Comparison of ENCODE assay signal across 8 mouse cellular contexts in the genomic region with DNA sequence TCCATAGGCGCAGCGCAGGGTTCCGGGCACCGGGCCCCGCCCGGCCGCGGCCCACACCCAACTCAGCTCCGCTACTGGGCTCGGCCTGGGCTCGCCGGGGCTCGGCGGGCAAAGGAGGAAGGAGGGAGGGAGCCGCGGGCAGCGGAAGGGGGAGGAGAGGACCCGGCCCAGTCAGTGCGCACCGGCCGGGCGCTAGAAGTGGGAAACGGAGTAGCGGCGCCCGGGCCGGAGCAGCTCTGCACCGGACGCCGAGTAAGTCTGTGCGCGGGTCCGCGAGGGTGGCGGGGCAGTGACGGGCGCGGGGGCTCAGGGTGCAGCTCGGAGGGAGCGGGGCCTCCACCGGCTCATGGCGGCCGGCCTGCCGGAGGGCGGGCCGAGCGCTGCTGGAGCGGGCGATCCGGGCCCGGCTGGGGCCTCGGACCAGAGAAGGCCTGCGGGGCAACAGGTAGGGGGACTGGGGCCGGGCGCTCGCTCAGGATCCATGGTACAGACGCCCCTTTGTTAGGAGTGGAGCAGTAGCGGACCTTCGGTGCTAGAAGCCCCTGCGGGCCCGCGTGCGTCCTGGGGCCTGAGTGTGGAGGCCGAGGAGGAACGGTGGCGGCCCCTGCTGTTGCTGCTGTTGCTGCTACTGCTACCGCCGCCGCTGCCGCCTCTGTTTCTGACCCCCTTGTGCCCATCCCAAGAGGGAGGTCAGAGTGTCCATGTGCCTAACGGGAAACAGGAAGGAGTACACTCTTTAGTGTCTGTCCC. TPM values are rescaled to one million over a fixed set of nuclear protein-coding genes. Genes with fewer than 3 reads are reported as not detected.
DNase-seq lines count a peak whose midpoint lies in the region.

No protein-coding gene starts in this region.

- H3K27me3 ChIP-seq in hindbrain, embryonic 10.5 days (ENCODE audit: insufficient read depth, poor library complexity, severe bottlenecking), result no peaks in the 10 kb centered on the region

- peaks cover 56% of the 10 kb centered on the region for H3K4me1 ChIP-seq in hindbrain, embryonic 10.5 days (replicated peaks)

- H3K4me3 ChIP-seq in hindbrain, embryonic 10.5 days, result peak overlapping the region; percentile 94

- H3K36me3 ChIP-seq in hindbrain, embryonic 10.5 days, result peaks cover 12% of the 10 kb centered on the region

- no peaks in the 10 kb centered on the region for H3K9me3 ChIP-seq in hindbrain, embryonic 10.5 days

- peak overlapping the region; percentile 100 for H3K27ac ChIP-seq in hindbrain, embryonic 10.5 days

- WGBS in hindbrain, embryonic 10.5 days, result under 1% methylated on average over 71 of the region's 71 CpGs

- peak; percentile 73 for DNase-seq in MEL-GATA-1-ER (ENCODE audit: extremely low read depth, low read depth)
- peak; percentile 70 to 74 for DNase-seq in cerebellum, adult 18-20 months
- peak; percentile 83 for DNase-seq in forelimb bud, embryonic 11.5 days (ENCODE audit: low read depth, low spot score)
- DNase-seq in hindbrain, embryonic 10.5 days (ENCODE audit: low spot score), result peak; percentile 89
- DNase-seq in layer of hippocampus, postnatal 25 days (ENCODE audit: extremely low spot score in 1 of 2, low spot score in 1 of 2), result peak; percentile 61 to 65
- peak; percentile 96 for DNase-seq in lung, postnatal 4 days
- peak; percentile 91 for DNase-seq in retina, postnatal 1 day
- peak; percentile 94 for DNase-seq in thymus, postnatal 4 days

RNA-seq across cellular contexts. Expression of a gene that starts 0.7 kb away (rescaled TPM):
- 116 and 123 TPM in 2 replicates for polyA plus RNA-seq in hindbrain, embryonic 10.5 days (2016; fragmentation: Nextera tagmentation; extraction: Ambion mirVana)
- 10 to 100 TPM; 71.2 to 73.9 TPM for total RNA-seq in layer of hippocampus, postnatal 25 days (2021)

RNA-seq across cellular contexts. Expression of a gene that starts 8.3 kb away (rescaled TPM):
- 2.0 and 2.1 TPM in 2 replicates for polyA plus RNA-seq in hindbrain, embryonic 10.5 days (2016; fragmentation: Nextera tagmentation; extraction: Ambion mirVana)
- 1 to 10 TPM in 1 of 2 experiments, under 1 TPM in 1; 0.47 to 1.2 TPM for total RNA-seq in layer of hippocampus, postnatal 25 days (2021)

RNA-seq across cellular contexts. Expression of a gene that starts 33.4 kb away (rescaled TPM):
- polyA plus RNA-seq in hindbrain, embryonic 10.5 days (2016; fragmentation: Nextera tagmentation; extraction: Ambion mirVana), result 28.2 and 28.6 TPM in 2 replicates
- total RNA-seq in layer of hippocampus, postnatal 25 days (2021), result 10 to 100 TPM; 20.6 to 22.6 TPM

RNA-seq across cellular contexts. Expression of a gene that starts 34.1 kb away (rescaled TPM):
- polyA plus RNA-seq in hindbrain, embryonic 10.5 days (2016; fragmentation: Nextera tagmentation; extraction: Ambion mirVana), result 33.9 and 44.1 TPM in 2 replicates
- total RNA-seq in layer of hippocampus, postnatal 25 days (2021), result 10 to 100 TPM; 21.5 to 24.2 TPM

RNA-seq across cellular contexts. Expression of a gene that starts 41.7 kb away (rescaled TPM):
- 51.7 and 54.4 TPM in 2 replicates for polyA plus RNA-seq in hindbrain, embryonic 10.5 days (2016; fragmentation: Nextera tagmentation; extraction: Ambion mirVana)
- total RNA-seq in layer of hippocampus, postnatal 25 days (2021), result 10 to 100 TPM; 34.3 to 39.4 TPM

Comparison
In these comparisons a context has a peak if more than half of its experiments do, and no peak if none do; other contexts are left out.
1. Peak in every context shown above with its lines: DNase-seq, H3K4me3 ChIP-seq and H3K27ac ChIP-seq.